ENCODE assay signal across 7 mouse cellular contexts in genomic region chr10:99262867-99263379, GRCm38 (mm10). TPM values are rescaled to one million over a fixed set of nuclear protein-coding genes. Genes with fewer than 3 reads are reported as not detected.
DNase-seq lines count a peak whose midpoint lies in the region; ATAC-seq and TF ChIP-seq lines count a peak whose summit lies in the region.

TSS of gene Dusp6 (plus strand) at chr10:99263231.

- WGBS in embryonic facial prominence, embryonic 11.5 days: under 1% methylated on average over 29 of the region's 29 CpGs
- under 1% methylated on average over 29 of the region's 29 CpGs for WGBS in kidney, adult 2 months
- under 1% methylated on average over 29 of the region's 29 CpGs for WGBS in limb, embryonic 12.5 days
- WGBS in midbrain, embryonic 15.5 days: under 1% methylated on average over 29 of the region's 29 CpGs
- under 1% methylated on average over 29 of the region's 29 CpGs for WGBS in spleen, adult 2 months

- peak; percentile 99 for TF ChIP-seq POLR2A in kidney, adult 2 months (IDR thresholded peaks at IDR 0.05; ENCODE audit: low read depth, low read length)
- peak; percentile 88 for TF ChIP-seq POLR2A in spleen, adult 2 months (IDR thresholded peaks at IDR 0.05; ENCODE audit: low read depth, low read length)

- peak; percentile 95 for ATAC-seq in embryonic facial prominence, embryonic 11.5 days (replicated peaks; ENCODE audit: insufficient number of reproducible peaks, low FRiP score, low TSS enrichment, low read depth)
- ATAC-seq in limb, embryonic 12.5 days (ENCODE audit: insufficient number of reproducible peaks, insufficient read depth, low FRiP score, low TSS enrichment, low read depth): peak; percentile 94
- ATAC-seq in midbrain, embryonic 15.5 days (replicated peaks): peak; percentile 97

- TF ChIP-seq CTCF in kidney, adult 2 months (conservative IDR thresholded peaks at IDR 0.05; ENCODE audit: insufficient read depth, insufficient read length, low read depth, low read length): 0 out of 2 replicates have a peak, but pooled peaks have one; percentile 0
- no peak for TF ChIP-seq CTCF in spleen, adult 2 months (IDR thresholded peaks at IDR 0.05; ENCODE audit: extremely low read depth, insufficient read depth, insufficient read length, insufficient replicate concordance)

- H3K9ac ChIP-seq in embryonic facial prominence, embryonic 11.5 days (replicated peaks; ENCODE audit: low read length): peak within 1 kb of the TSS; percentile 93
- peak within 1 kb of the TSS; percentile 98 for H3K9ac ChIP-seq in limb, embryonic 12.5 days (replicated peaks)
- peak within 1 kb of the TSS; percentile 71 for H3K9ac ChIP-seq in midbrain, embryonic 15.5 days

- no peaks in the 10 kb centered on the region for H3K36me3 ChIP-seq in embryonic facial prominence, embryonic 11.5 days (replicated peaks; ENCODE audit: control insufficient read depth, insufficient read depth, low read depth, low read length)
- H3K36me3 ChIP-seq in kidney, adult 2 months (ENCODE audit: control insufficient read depth, insufficient read depth, low read length): peaks cover 4% of the 10 kb centered on the region; the same call in 1 of the 2 replicates
- peaks cover 7% of the 10 kb centered on the region for H3K36me3 ChIP-seq in limb, embryonic 12.5 days
- no peaks in the 10 kb centered on the region for H3K36me3 ChIP-seq in midbrain, embryonic 15.5 days (replicated peaks)
- H3K36me3 ChIP-seq in spleen, adult 2 months (ENCODE audit: control insufficient read depth, insufficient read depth, low read length): peaks cover 3% of the 10 kb centered on the region; the same call in 1 of the 2 replicates

- H3K9me3 ChIP-seq in embryonic facial prominence, embryonic 11.5 days (replicated peaks; ENCODE audit: control insufficient read depth, low read length): no peaks in the 10 kb centered on the region
- no peaks in the 10 kb centered on the region for H3K9me3 ChIP-seq in limb, embryonic 12.5 days
- no peaks in the 10 kb centered on the region for H3K9me3 ChIP-seq in midbrain, embryonic 15.5 days

- peak within 1 kb of the TSS; percentile 96 for H3K27ac ChIP-seq in embryonic facial prominence, embryonic 11.5 days (replicated peaks; ENCODE audit: low read depth, low read length)
- H3K27ac ChIP-seq in kidney, adult 2 months (ENCODE audit: insufficient read depth, low read depth, low read length): peak within 1 kb of the TSS; percentile 92
- peak within 1 kb of the TSS; percentile 99 for H3K27ac ChIP-seq in limb, embryonic 12.5 days
- H3K27ac ChIP-seq in midbrain, embryonic 15.5 days: peak within 1 kb of the TSS; percentile 88
- peak within 1 kb of the TSS; percentile 99 for H3K27ac ChIP-seq in spleen, adult 2 months (ENCODE audit: insufficient read depth, low read length)

- peak; percentile 98 for DNase-seq in adrenal gland, postnatal 10 days
- peak; percentile 98 for DNase-seq in embryonic facial prominence, embryonic 11.5 days (ENCODE audit: low spot score)
- DNase-seq in heart, adult 18-20 months: peak; percentile 97 to 99
- peak; percentile 99 for DNase-seq in kidney, adult 2 months
- DNase-seq in spleen, adult 2 months (ENCODE audit: low read depth in 1 of 2, low spot score in 2 of 2): peak; percentile 79 to 91

- 0 out of 2 replicates have a peak, but pooled peaks cover 2% of the 10 kb centered on the region for H3K4me1 ChIP-seq in embryonic facial prominence, embryonic 11.5 days (ENCODE audit: control insufficient read depth, insufficient read depth, low read length)
- H3K4me1 ChIP-seq in kidney, adult 2 months (ENCODE audit: control insufficient read depth, insufficient read depth, low read length): peaks cover 13% of the 10 kb centered on the region
- peaks cover 28% of the 10 kb centered on the region for H3K4me1 ChIP-seq in limb, embryonic 12.5 days (replicated peaks)
- peaks cover 45% of the 10 kb centered on the region for H3K4me1 ChIP-seq in midbrain, embryonic 15.5 days
- H3K4me1 ChIP-seq in spleen, adult 2 months (ENCODE audit: control insufficient read depth, insufficient read depth, insufficient read length): peaks cover 8% of the 10 kb centered on the region; the same call in 1 of the 2 replicates

- peak within 1 kb of the TSS; percentile 74 for H3K4me3 ChIP-seq in embryonic facial prominence, embryonic 11.5 days (ENCODE audit: low read depth, low read length)
- H3K4me3 ChIP-seq in kidney, adult 2 months (ENCODE audit: insufficient read depth, low read depth, low read length): peak within 1 kb of the TSS; percentile 89
- H3K4me3 ChIP-seq in limb, embryonic 12.5 days (replicated peaks): peak within 1 kb of the TSS; percentile 83
- peak within 1 kb of the TSS; percentile 56 for H3K4me3 ChIP-seq in midbrain, embryonic 15.5 days
- H3K4me3 ChIP-seq in spleen, adult 2 months (ENCODE audit: extremely low read depth, insufficient read depth, insufficient read length): peak within 1 kb of the TSS; percentile 92

- H3K27me3 ChIP-seq in embryonic facial prominence, embryonic 11.5 days (ENCODE audit: control insufficient read depth, insufficient read depth, low read length): no peaks in the 10 kb centered on the region
- H3K27me3 ChIP-seq in kidney, adult 2 months (replicated peaks; ENCODE audit: control insufficient read depth, insufficient read depth, low read length): no peaks in the 10 kb centered on the region
- H3K27me3 ChIP-seq in limb, embryonic 12.5 days: no peaks in the 10 kb centered on the region
- H3K27me3 ChIP-seq in midbrain, embryonic 15.5 days (replicated peaks): no peaks in the 10 kb centered on the region
- no peaks in the 10 kb centered on the region for H3K27me3 ChIP-seq in spleen, adult 2 months (ENCODE audit: control insufficient read depth, insufficient read depth, low read length)

- H3K4me2 ChIP-seq in embryonic facial prominence, embryonic 11.5 days (ENCODE audit: low read depth, low read length): peak within 1 kb of the TSS; percentile 86
- H3K4me2 ChIP-seq in limb, embryonic 12.5 days: peak within 1 kb of the TSS; percentile 88
- peak within 1 kb of the TSS; percentile 86 for H3K4me2 ChIP-seq in midbrain, embryonic 15.5 days

RNA-seq across cellular contexts. Expression of gene Dusp6, which starts in this region (rescaled TPM):
- total RNA-seq in adrenal gland, postnatal 10 days (2021): 10 to 100 TPM; 90.0 to 93.5 TPM
- 115 and 123 TPM in 2 replicates for polyA plus RNA-seq in embryonic facial prominence, embryonic 11.5 days (2014; fragmentation: Nextera tagmentation; extraction: Ambion mirVana)
- 10 to 100 TPM; 14.0 to 16.0 TPM for total RNA-seq in heart, adult 18-20 months (2021)
- polyA plus RNA-seq in kidney, adult 2 months (2012; rRNA removed): 46.6 and 50.5 TPM in 2 replicates
- polyA plus RNA-seq in limb, embryonic 12.5 days (2016; fragmentation: Nextera tagmentation; extraction: Ambion mirVana): 117 and 122 TPM in 2 replicates
- 27.0 and 28.3 TPM in 2 replicates for polyA plus RNA-seq in midbrain, embryonic 15.5 days (2015; fragmentation: Nextera tagmentation; extraction: Ambion mirVana)
- 30.8 and 49.1 TPM in 2 replicates for polyA plus RNA-seq in spleen, adult 2 months (2012; rRNA removed)

Comparison
In these comparisons a context has a peak if more than half of its experiments do, and no peak if none do; other contexts are left out.
1. Peak in every context shown above with its lines: DNase-seq, ATAC-seq, H3K4me3 ChIP-seq and H3K27ac ChIP-seq.
2. RNA of gene Dusp6 (total RNA-seq): 90.0 to 93.5 TPM in adrenal gland, postnatal 10 days; 14.0 to 16.0 TPM in heart, adult 18-20 months; every median in the first group is over 4 times any median in the second.